Mouse (Mus musculus) MEL (cell line): ENCODE data around the gene Nr6a1. TPM values are rescaled to one million over a fixed set of nuclear protein-coding genes. Genes with fewer than 3 reads are reported as not detected.

ENCODE experiments used
- DNase-seq: peaks from one replicate; pipeline ENCODE4 v3.0.0; 2011; ENCODE audit warnings: low read depth, low spot score
- H3K27ac ChIP-seq: 2 replicates; pipeline ENCODE4 v1.5.1; 2012; ENCODE audit warnings: low read depth, mild to moderate bottlenecking, control low read depth, low read length, moderate library complexity; ENCODE audit not compliant: control insufficient read depth
- H3K27me3 ChIP-seq, 2 experiments: fragments of 150-350 bp in 1 of 2; sonication (generic) in 1 of 2; 2 replicates each; pipeline ENCODE4 v1.6.1; 2012; ENCODE audit warnings: low read length in 2 of 2, mild to moderate bottlenecking in 2 of 2, improper control_type of control experiment in 1 of 2, moderate library complexity in 1 of 2; ENCODE audit not compliant: insufficient read depth in 2 of 2, control insufficient read depth in 1 of 2
- H3K36me3 ChIP-seq, 2 experiments: 2 replicates each; pipeline ENCODE4 v1.6.1; 2012 to 2014; ENCODE audit warnings: low read length in 2 of 2, improper control_type of control experiment in 1 of 2, inconsistent platforms in 1 of 2, mild to moderate bottlenecking in 1 of 2; ENCODE audit not compliant: insufficient read depth in 2 of 2, control insufficient read depth in 1 of 2
- H3K4me1 ChIP-seq, 2 experiments: fragments of 150-350 bp in 1 of 2; sonication (generic) in 1 of 2; 2 replicates each; pipeline ENCODE4 v1.6.1; 2012; ENCODE audit warnings: low read length in 2 of 2, improper control_type of control experiment in 1 of 2, mild to moderate bottlenecking in 1 of 2; ENCODE audit not compliant: insufficient read depth in 2 of 2, control insufficient read depth in 1 of 2
- H3K4me3 ChIP-seq, 2 experiments: fragments of 150-350 bp in 1 of 2; sonication (generic) in 1 of 2; 2 replicates each; pipeline ENCODE4 v1.5.1; 2012; ENCODE audit warnings: low read depth in 2 of 2, low read length in 2 of 2, mild to moderate bottlenecking in 2 of 2, moderate library complexity in 2 of 2, control low read depth in 1 of 2, improper control_type of control experiment in 1 of 2; ENCODE audit not compliant: control insufficient read depth in 1 of 2, insufficient read depth in 1 of 2
- H3K79me2 ChIP-seq: 2 replicates; pipeline ENCODE4 v1.6.1; 2012; ENCODE audit warnings: mild to moderate bottlenecking, low read length, moderate library complexity; ENCODE audit not compliant: control insufficient read depth, poor library complexity, insufficient read depth
- H3K9ac ChIP-seq: 2 replicates; pipeline ENCODE4 v1.6.1; 2012; ENCODE audit warnings: low read depth, mild to moderate bottlenecking, control low read depth, low read length, moderate library complexity; ENCODE audit not compliant: control insufficient read depth, poor library complexity, severe bottlenecking
- H3K9me3 ChIP-seq: fragments of 150-350 bp; sonication (generic); replicated peaks from 2 replicates; pipeline ENCODE4 v1.6.1; 2012; ENCODE audit warnings: mild to moderate bottlenecking, low read length, improper control_type of control experiment, moderate library complexity; ENCODE audit not compliant: insufficient read depth
- BHLHE40 ChIP-seq: IDR thresholded peaks from 2 replicates; pipeline ENCODE4 v1.6.1; 2012; ENCODE audit warnings: low read depth, mild to moderate bottlenecking, inconsistent platforms, low read length, improper control_type of control experiment, borderline replicate concordance
- CHD2 ChIP-seq: IDR thresholded peaks from 2 replicates; pipeline ENCODE4 v1.6.1; 2011; ENCODE audit warnings: low read length, improper control_type of control experiment
- CTCF ChIP-seq, 3 experiments: IDR thresholded peaks in 2 of 3; conservative IDR thresholded peaks in 1 of 3; 2 replicates each; pipeline ENCODE4 v1.5.1; 2011 to 2012; ENCODE audit warnings: low read length in 3 of 3, low read depth in 2 of 3, mild to moderate bottlenecking in 2 of 3, improper control_type of control experiment in 1 of 3, inconsistent platforms in 1 of 3, mixed read lengths in 1 of 3, moderate library complexity in 1 of 3; ENCODE audit not compliant: control insufficient read depth in 1 of 3, insufficient read depth in 1 of 3, poor library complexity in 1 of 3, severe bottlenecking in 1 of 3
- E2F4 ChIP-seq: IDR thresholded peaks from 2 replicates; pipeline ENCODE4 v1.6.1; 2011; ENCODE audit warnings: low read depth, low read length, improper control_type of control experiment, borderline replicate concordance
- ELF1 ChIP-seq: IDR thresholded peaks from 2 replicates; pipeline ENCODE4 v1.6.1; 2014; ENCODE audit warnings: low read depth, mild to moderate bottlenecking, inconsistent platforms, low read length, improper control_type of control experiment, moderate library complexity
- EP300 ChIP-seq, 2 experiments: IDR thresholded peaks; 2 replicates each; pipeline ENCODE4 v1.6.1; 2011; ENCODE audit warnings: improper control_type of control experiment in 2 of 2, low read length in 2 of 2, low read depth in 1 of 2, mild to moderate bottlenecking in 1 of 2
- ETS1 ChIP-seq: IDR thresholded peaks from 2 replicates; pipeline ENCODE4 v1.6.1; 2012; ENCODE audit warnings: low read depth, mild to moderate bottlenecking, inconsistent platforms, low read length, improper control_type of control experiment, moderate library complexity
- GABPA ChIP-seq: IDR thresholded peaks from 2 replicates; pipeline ENCODE4 v1.6.1; 2012; ENCODE audit warnings: low read depth, mild to moderate bottlenecking, inconsistent platforms, low read length, improper control_type of control experiment, moderate library complexity
- HCFC1 ChIP-seq: IDR thresholded peaks from 2 replicates; pipeline ENCODE4 v1.6.1; 2012; ENCODE audit warnings: low read depth, mild to moderate bottlenecking, inconsistent platforms, low read length, improper control_type of control experiment, moderate library complexity
- JUND ChIP-seq: IDR thresholded peaks from 2 replicates; pipeline ENCODE4 v1.6.1; 2011; ENCODE audit warnings: low read depth, mild to moderate bottlenecking, improper control_type of control experiment, low read length
- MAFK ChIP-seq: IDR thresholded peaks from 2 replicates; pipeline ENCODE4 v1.6.1; 2011; ENCODE audit warnings: low read depth, mild to moderate bottlenecking, low read length, improper control_type of control experiment, borderline replicate concordance
- NELFE ChIP-seq: IDR thresholded peaks from 2 replicates; pipeline ENCODE4 v1.6.1; 2011; ENCODE audit warnings: low read depth, low read length, improper control_type of control experiment
- NRF1 ChIP-seq: IDR thresholded peaks from 2 replicates; pipeline ENCODE4 v1.6.1; 2014; ENCODE audit warnings: low read depth, mild to moderate bottlenecking, inconsistent platforms, low read length, improper control_type of control experiment, moderate library complexity; ENCODE audit not compliant: poor library complexity, insufficient read depth, severe bottlenecking
- POLR2AphosphoS2 ChIP-seq: IDR thresholded peaks from 2 replicates; pipeline ENCODE4 v1.6.1; 2011; ENCODE audit warnings: low read length, improper control_type of control experiment
- RAD21 ChIP-seq: IDR thresholded peaks from 2 replicates; pipeline ENCODE4 v1.6.1; 2011; ENCODE audit warnings: mild to moderate bottlenecking, low read depth, low read length, improper control_type of control experiment
- RCOR1 ChIP-seq: IDR thresholded peaks from 2 replicates; pipeline ENCODE4 v1.6.1; 2012; ENCODE audit warnings: low read depth, mild to moderate bottlenecking, inconsistent platforms, low read length, improper control_type of control experiment
- SIN3A ChIP-seq: IDR thresholded peaks from 2 replicates; pipeline ENCODE4 v1.6.1; 2012; ENCODE audit warnings: low read length, improper control_type of control experiment, inconsistent platforms
- TAL1 ChIP-seq: IDR thresholded peaks from 2 replicates; pipeline ENCODE4 v1.6.1; 2012; ENCODE audit warnings: mild to moderate bottlenecking, inconsistent platforms, low read length, moderate library complexity, mixed read lengths
- TBP ChIP-seq: IDR thresholded peaks from 2 replicates; pipeline ENCODE4 v1.8.0; 2011; ENCODE audit warnings: low read depth, low read length, improper control_type of control experiment
- UBTF ChIP-seq: IDR thresholded peaks from 2 replicates; pipeline ENCODE4 v1.6.1; 2012; ENCODE audit warnings: low read depth, mild to moderate bottlenecking, inconsistent platforms, low read length, improper control_type of control experiment, moderate library complexity, borderline replicate concordance; ENCODE audit not compliant: insufficient read depth
- USF2 ChIP-seq, 2 experiments: IDR thresholded peaks; 2 replicates each; pipeline ENCODE4 v1.6.1; 2011 to 2012; ENCODE audit warnings: improper control_type of control experiment in 2 of 2, low read length in 2 of 2, borderline replicate concordance in 1 of 2, inconsistent platforms in 1 of 2, low read depth in 1 of 2, mild to moderate bottlenecking in 1 of 2; ENCODE audit not compliant: insufficient read depth in 1 of 2
- ZNF384 ChIP-seq: IDR thresholded peaks from 2 replicates; pipeline ENCODE4 v1.6.1; 2012; ENCODE audit warnings: low read depth, mild to moderate bottlenecking, inconsistent platforms, low read length, improper control_type of control experiment
- polyA plus RNA-seq, 2 experiments: library from polyadenylated mRNA; stranded (reverse) in 1 of 2; unstranded in 1 of 2; fragments of >175 nt in 1 of 2; fragments of >200 nt in 1 of 2; gene quantifications; 2 replicates each; pipeline versions ENCODE4 v1.2.1 to v1.2.4; 2012; ENCODE audit warnings: low replicate concordance in 2 of 2, low read depth in 1 of 2; ENCODE audit not compliant: insufficient read length in 2 of 2, insufficient read depth in 1 of 2, missing spikeins in 1 of 2
- total RNA-seq: library from RNA; depleted of rRNA; stranded (reverse); fragments of 300-350 nt; gene quantifications from 2 replicates; pipeline ENCODE4 v1.2.3, GENCODE M21; 2012

The Nr6a1 gene
- total and polyA plus RNA-seq, 3 experiments, result 5.0 to 22.8 (median 10.2) TPM

- Histone ChIP-seq H3K36me3 (peaks cover 0 to 3% of the 10 kb centered on the region in 2 experiments; a peak in 1 of 4 replicates), H3K79me2 (no peaks in the 10 kb centered on the region), H3K27me3 (no peaks in the 10 kb centered on the region), H3K9me3 (no peaks in the 10 kb centered on the region), H3K4me3 (no peak overlapping the region), H3K27ac (no peak overlapping the region), H3K4me1 (peaks cover 0 to 11% of the 10 kb centered on the region in 2 experiments; a peak in 2 of 4 replicates), H3K9ac (no peak overlapping the region)
- TF ChIP-seq ZNF384 (no peak), CTCF (IDR thresholded peaks at IDR 0.05 in 2 of 3, conservative IDR thresholded peaks at IDR 0.05 in 1 of 3; ENCODE audit: control insufficient read depth in 1 of 3, insufficient read depth in 1 of 3, low read depth in 2 of 3, low read length in 3 of 3, poor library complexity in 1 of 3, severe bottlenecking in 1 of 3) (peak in 2 of 3 experiments; percentile 30 to 51; a peak in 3 of 6 replicates)
- no peak for DNase-seq
Measured at GRCm38 (mm10) chr2:38939047-38939446, 11.6 kb upstream of the Nr6a1 start.

- TF ChIP-seq TBP (no peak), NELFE (no peak), ETS1 (no peak), CTCF (IDR thresholded peaks at IDR 0.05 in 2 of 3, conservative IDR thresholded peaks at IDR 0.05 in 1 of 3; ENCODE audit: control insufficient read depth in 1 of 3, insufficient read depth in 1 of 3, low read depth in 2 of 3, low read length in 3 of 3, poor library complexity in 1 of 3, severe bottlenecking in 1 of 3) (no peak)
- H3K4me1 ChIP-seq, result peaks cover 0 to 5% of the 10 kb centered on the region in 2 experiments; a peak in 1 of 4 replicates
Measured at GRCm38 (mm10) chr2:38938007-38938406, 10.5 kb upstream of the Nr6a1 start.

GRCm38 (mm10) chr2:38937396-38937795 is 9.9 kb upstream of the Nr6a1 start:
- no peak for TF ChIP-seq USF2 (IDR thresholded peaks at IDR 0.05; ENCODE audit: borderline replicate concordance in 1 of 2, insufficient read depth in 1 of 2, low read depth in 1 of 2, low read length in 2 of 2)
- no peak for TF ChIP-seq TBP
- no peak for TF ChIP-seq SIN3A
- TF ChIP-seq ELF1, result no peak
- no peak for TF ChIP-seq E2F4
- no peak for TF ChIP-seq EP300 (IDR thresholded peaks at IDR 0.05; ENCODE audit: low read depth in 1 of 2, low read length in 2 of 2)
- no peak for TF ChIP-seq HCFC1
- TF ChIP-seq MAFK, result no peak
- no peak for TF ChIP-seq CHD2
- no peak for TF ChIP-seq RCOR1
- no peak for TF ChIP-seq POLR2AphosphoS2
- no peak for TF ChIP-seq TAL1
- TF ChIP-seq JUND, result no peak
- TF ChIP-seq NRF1, result no peak
- TF ChIP-seq UBTF, result no peak
- no peak for TF ChIP-seq RAD21
- TF ChIP-seq ZNF384, result no peak
- TF ChIP-seq BHLHE40, result no peak
- TF ChIP-seq GABPA, result no peak
- H3K4me3 ChIP-seq, result no peak overlapping the region

More at GRCm38 (mm10) chr2:38938007-38938406, 10.5 kb upstream of the Nr6a1 start:
- Histone ChIP-seq H3K36me3 (no peaks in the 10 kb centered on the region), H3K27me3 (no peaks in the 10 kb centered on the region), H3K79me2 (no peaks in the 10 kb centered on the region), H3K9ac (no peak overlapping the region), H3K9me3 (no peaks in the 10 kb centered on the region), H3K27ac (no peak overlapping the region), H3K4me3 (no peak overlapping the region)
- DNase-seq, result no peak

More at GRCm38 (mm10) chr2:38937396-38937795, 9.9 kb upstream of the Nr6a1 start:
- no peak for DNase-seq
- Histone ChIP-seq H3K4me1 (peaks cover 0 to 6% of the 10 kb centered on the region in 2 experiments; a peak in 1 of 4 replicates), H3K9me3 (no peaks in the 10 kb centered on the region), H3K27ac (no peak overlapping the region), H3K79me2 (no peaks in the 10 kb centered on the region), H3K36me3 (no peaks in the 10 kb centered on the region), H3K9ac (no peak overlapping the region), H3K27me3 (no peaks in the 10 kb centered on the region)
